Mouse (Mus musculus) urinary bladder, postnatal 36 days (tissue): ENCODE results near the gene Lax1.
"Not testable (repeated sequence)": the region's sequence is repeated elsewhere in the genome, so short reads cannot be mapped to it uniquely, and the experiment has no call there.

ENCODE experiments used
- DNase-seq, 2 experiments: peaks; one replicate each; pipeline ENCODE4 v3.0.0; 2022; ENCODE audit warnings: low spot score in 2 of 2, mixed read lengths in 1 of 2

Lax1 gene

DNA sequence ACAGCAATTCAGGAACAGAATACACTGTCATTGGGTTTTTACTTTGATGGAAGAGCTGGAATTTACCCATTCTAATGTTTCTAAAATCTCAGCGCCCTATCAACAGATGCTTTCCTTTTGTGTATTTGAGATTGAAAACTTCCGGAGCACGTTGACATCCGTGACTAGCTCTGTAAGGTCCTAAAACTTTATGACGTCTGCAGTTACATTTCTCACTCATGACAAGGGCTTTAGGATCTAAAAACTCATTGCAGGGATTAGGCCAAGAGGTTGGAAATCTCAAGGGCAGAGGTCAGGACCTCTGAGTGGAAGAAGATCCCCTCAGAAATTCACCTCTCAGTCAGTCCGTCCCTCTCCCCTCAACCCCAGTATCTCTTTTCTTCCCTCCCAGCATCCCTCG, 1.6 kb downstream of the Lax1 start:
- DNase-seq, result no peak

DNA sequence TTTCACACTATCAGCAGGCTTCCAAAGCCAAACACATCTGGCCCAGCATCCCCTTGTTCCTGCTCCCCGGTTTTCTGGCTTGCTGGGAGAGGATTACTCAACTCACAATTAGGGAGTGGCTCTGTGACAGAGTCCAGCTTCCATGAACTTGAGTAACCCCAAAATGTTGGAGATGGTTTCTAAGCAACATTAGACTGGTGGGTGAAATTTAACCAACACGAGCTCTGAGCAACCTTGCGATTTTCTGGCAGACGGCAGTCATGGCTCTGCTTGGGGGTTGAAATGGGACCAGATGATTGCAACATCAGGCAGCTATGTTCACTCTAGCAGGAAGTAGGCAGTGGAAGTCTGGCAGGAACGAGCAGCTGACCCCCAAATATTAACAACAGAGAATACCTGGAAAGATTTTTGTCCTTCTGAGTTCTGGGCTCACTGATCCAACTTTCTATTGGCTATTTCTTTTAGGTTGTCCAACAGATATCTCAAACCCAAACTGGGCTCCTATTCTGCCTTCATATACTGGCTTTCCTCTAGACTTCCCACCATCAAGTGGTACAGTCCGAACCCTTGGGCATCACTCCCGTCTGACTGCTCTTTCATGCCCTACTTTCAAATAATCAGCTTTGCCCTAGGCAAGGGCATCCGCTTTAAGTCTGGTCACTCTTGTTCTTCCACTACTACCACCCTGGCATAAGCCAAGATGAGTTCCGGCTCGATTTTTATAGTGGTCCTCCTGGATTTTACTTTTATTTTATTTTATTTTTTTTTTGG, 4.0 kb downstream of the Lax1 start:
- peak; percentile 63 to 78 for DNase-seq

DNA sequence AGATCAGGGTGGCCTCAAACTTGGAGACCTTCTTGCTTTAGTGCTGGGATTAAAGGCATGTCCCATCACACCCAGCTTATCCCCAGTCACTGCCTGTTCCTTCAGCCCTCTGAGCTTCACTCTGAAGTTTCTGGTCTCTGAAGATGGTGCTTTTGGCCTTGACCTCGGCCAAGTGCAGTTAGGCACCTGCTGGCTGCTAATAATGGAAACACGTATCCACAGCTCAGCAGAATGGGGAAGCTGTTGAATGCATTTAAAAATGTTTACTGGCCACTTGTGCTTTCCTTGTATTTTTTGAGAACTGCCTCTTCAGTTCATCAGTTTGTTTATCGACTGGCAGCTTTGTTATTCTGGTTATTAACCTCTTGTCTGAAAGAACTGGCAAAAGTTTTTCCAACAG, 18.1 kb downstream of the Lax1 start:
- no peak for DNase-seq

DNA sequence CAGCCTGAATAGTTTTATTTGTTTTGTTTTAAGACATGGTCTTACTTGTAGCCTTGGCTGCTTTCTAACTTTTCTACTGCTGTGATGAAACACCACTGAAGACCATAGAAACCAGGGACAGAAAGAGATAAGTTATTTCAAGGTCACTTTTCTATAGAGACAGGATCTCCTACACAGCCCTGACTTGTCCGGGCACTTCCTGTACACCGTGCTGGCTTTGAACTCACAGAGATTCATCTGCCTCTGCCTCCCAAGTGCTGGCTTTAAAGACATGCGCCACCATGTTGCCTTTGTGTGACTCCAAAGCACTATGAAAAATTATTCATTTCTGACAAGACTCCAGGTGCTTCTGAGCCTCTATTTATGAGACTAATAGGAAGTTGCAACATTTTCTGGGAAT, 18.6 kb downstream of the Lax1 start:
- DNase-seq, result no peak

DNA sequence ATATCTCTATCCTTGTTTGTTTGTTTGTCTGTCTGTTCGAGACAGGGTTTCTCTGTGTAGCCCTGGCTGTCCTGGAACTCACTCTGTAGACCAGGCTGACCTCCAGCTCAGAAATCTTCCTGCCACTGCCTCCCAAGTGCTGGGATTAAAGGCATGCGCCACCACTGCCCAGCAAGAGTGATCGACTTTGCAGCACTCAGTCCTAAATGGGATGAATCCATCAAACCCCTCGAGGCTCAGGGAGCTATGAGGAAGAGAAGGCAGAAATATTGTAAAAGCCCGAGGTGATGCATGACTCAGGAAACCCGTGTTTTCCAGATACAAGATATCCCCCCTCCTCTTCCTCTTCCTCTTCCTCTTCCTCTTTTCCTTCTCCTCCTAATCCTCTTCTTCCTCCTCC, 19.1 kb downstream of the Lax1 start:
- DNase-seq, result no peak

DNA sequence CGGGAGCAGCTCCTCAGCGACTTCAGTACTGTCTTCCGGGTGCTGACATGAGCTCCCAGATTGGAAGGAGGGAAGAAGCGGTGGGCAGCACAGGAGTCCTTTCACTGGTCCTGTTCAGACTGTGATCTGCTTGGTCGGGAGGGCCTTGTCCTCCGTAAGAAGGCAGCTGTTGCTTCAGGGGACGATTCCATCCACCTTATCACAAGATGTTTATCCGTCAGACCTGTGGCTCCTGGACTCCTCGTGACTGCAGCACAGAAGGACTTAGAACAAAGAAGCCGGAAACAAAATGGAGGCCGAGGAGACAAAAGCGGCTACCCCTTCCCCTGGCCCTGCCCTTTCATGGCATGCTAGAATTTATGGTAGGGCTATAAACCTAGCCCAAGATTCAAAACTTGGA, 19.7 kb downstream of the Lax1 start:
- no peak for DNase-seq

DNA sequence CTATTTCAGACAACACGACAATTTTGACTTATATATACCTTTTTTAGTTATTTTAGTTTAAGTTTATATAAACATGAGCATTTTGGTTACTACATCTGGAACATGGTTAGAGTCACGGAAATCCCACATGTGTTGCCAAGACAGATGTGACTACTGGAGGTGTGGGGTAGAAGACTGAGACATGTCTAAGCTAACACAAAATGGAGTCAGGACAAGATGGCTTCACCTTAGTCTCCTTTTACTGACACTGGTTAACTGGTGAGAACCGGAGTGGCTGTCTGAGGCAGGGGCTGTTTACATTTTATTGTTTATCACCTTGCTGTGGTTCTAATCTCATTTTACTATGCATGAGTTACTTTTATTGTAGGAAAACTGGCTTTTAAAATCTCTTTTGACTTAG, 21.3 kb downstream of the Lax1 start:
- DNase-seq, result no peak

DNA sequence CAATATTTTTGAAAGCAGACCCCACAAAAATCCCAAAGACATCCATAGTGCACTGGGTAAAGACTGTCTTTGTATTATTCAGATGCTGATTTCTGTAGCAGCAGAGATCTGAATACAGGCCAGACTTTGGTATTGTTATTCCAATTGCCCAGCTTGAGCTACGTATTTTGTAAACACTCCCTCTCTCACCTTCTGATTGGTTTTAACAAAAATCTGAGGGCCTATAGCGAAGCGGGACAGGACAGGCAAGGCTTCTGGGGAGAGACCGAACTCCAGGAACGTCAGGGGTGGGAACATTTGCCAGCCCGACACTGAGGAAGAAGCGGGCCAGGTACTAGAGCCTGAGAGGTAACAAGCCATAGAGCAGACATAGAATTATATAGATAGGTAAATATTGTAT, 22.2 kb downstream of the Lax1 start:
- no peak for DNase-seq

DNA sequence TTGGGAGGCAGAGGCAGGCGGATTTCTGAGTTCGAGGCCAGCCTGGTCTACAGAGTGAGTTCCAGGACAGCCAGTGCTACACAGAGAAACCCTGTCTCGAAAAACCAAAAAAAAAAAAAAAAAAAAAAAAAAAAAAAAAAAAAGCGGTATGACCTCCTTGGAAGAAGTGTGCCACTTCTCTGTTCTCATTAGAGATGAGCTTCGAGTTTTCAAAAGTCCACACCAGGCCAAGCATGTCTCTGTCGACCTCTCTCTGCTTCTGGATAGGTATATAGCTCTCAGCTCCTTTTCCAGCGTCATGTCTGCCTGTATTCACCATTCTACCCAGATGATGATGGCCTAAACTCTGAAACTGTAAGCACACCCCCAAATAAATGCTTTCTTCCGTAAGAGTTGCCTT, 24.2 kb downstream of the Lax1 start:
- DNase-seq, result not testable (repeated sequence)

DNA sequence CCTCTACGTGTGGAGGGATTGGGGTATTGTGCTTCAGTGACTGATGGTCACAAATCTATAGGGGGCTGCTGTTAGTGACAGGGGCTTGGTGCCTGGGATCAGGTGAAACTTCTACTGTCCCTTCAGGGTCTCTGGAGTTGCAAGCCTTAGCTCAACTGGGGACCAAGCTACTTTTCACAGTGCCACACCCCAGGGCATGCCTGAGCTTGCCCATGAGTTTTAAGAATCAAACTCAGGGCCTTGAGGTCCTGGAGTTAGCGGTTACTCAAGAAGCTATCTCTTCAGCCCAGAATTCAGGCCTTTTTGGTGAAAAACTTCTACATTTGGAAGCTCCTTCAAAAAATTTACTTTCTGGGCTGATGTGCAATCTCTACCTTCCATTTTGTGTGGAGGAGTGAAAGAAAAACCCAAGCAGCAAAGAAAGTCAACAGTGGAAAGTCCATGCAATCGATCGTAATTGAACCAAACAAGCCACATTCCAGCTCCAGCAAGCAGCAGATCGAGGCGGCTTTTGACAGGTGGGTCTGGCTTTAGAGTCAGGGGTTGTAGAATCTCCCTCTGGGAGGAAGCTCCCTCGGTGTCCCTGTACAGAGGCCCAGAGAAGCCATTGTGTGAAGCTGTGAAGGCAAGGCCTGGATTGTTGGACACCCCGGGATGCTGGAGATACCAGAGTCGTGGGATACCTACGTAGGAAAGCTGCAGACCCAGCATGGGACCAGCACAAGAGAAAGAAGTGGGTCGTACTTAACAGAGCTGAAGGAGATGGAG, 25.5 kb downstream of the Lax1 start:
- no peak for DNase-seq

DNA sequence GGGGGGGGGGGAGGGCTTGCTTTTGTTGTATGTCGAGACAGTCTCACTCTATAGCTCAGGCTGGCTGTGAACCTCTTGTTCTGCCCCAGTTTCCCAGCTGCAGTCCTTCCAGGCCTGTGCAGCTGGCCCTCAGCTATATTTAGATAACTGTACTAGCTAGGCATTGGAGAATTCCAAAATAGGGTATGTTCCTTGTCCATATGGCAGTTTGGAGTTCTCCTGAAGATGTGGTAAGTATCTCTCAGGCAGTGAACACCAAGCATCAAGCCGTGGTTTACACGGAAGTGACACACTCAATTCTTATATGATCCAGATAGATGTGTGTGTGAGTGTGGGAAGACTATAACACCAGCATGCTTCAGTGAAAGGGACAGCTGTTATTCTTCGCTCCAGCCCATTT, 26.5 kb downstream of the Lax1 start:
- no peak for DNase-seq

DNA sequence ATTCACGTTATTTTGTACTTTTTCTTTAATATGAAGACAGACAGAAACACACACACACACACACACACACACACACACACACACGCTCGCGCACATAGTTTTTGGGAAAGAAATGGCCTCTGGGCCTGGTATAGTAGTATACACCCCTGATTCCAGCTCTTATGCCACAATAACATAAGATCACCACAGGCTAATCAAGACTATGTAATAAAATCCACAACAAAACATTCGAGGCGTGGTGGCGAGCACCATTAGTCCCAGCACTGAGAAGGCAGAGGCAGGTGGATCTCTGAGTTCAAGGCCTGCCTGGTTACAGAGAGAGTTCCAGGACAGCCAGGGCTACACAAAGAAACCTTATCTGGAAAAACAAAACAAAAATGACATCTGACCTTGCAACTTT, 27.0 kb downstream of the Lax1 start:
- no peak for DNase-seq

DNA sequence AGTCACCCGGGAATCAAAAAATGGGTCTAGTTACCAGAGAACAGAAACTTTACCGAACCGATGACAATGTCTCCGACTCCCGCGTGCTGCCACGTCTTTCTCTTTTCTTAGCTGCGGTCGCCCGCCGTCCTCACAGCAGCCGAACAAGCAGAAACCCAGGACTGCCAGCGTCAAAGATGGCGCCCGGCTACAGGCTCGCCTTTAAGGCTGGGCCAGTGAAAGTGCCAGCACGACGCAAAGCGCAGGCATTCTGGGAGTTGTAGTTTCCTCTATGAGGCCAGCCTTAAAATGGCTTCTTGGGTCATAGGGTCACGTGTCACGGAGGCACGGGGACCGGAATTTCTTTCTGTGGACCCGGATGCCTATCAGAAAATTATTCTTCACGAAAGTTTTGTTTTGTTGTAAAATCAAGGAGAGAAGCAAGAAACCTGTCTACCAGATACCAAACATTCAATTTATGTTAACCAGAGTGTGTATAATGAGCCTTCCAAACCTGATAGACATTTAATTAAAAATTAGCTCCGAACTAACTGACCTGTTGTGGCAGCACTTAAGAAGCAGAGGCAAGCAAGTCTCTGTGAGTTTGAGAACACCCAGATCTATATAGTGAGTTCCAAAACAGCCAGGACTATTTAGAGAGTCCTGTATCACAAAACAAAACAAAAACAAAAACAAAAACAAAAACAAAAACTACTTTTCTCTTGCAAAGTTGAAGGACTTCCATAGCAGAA, 28.5 kb downstream of the Lax1 start, which contains the start of gene Gm38394:
Gene Gm38394, minus strand, starts transcription at position 116 of the 731 bp plus-strand sequence.
- DNase-seq, result peak; percentile 85 to 91

DNA sequence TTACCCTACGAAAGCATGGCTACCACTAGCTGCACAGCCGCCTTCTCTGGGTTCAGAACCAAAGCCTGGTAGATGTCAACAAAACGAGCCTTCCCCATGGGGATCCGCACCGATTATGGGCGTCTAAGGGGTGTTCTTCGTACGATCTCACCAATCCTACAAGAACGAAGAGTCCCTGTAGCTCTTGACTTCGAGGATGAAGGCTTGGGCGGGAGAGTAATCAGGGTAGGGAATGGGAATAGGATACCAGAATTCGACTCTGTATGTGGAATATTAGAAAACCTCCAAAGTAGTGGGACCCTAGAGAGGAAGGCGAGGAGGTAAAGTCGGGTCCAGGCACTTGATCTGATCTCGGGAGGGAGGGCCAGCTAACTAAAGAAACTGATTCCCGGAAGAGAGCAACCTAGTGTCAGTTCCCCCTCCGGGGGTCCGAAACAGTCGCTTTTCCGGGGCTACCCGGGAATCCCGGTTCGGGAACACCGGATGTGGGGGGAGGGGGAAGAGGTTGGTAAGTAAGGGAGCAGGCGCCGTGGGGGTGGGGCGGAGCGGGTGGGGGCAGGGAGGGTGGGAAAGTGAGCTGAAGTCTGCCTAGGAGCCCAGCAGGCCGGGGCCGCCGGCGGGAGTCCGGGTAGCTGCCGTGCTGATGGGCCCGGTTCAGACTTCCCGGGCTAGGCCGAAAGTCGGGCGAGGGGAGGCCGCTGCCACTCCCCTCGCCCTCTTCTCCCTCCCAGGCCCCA, 29.3 kb downstream of the Lax1 start, which contains the start of gene Zbed6:
Gene Zbed6, minus strand, starts transcription at position 420 of the 737 bp plus-strand sequence.
- peak; percentile 57 to 59 for DNase-seq

DNA sequence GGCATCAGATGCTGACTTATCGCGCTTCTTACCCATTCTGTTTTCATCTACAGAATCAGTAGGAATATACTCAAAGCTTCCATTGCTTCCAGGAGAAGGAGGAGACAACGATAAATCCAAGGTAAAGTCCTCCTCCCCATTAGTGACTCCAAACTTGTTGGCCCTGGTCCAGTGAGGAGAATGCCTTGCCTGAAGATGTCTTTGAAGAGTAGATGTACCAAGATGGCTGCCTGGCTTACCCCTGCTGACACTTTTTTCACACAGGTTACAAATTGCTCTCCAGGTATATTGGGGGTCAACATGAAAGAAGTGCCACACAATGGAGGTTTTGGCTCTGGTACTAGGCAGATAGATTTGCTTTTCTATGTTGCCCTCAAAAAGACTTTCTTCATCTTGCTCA, 31.0 kb downstream of the Lax1 start:
- DNase-seq, result no peak

DNA sequence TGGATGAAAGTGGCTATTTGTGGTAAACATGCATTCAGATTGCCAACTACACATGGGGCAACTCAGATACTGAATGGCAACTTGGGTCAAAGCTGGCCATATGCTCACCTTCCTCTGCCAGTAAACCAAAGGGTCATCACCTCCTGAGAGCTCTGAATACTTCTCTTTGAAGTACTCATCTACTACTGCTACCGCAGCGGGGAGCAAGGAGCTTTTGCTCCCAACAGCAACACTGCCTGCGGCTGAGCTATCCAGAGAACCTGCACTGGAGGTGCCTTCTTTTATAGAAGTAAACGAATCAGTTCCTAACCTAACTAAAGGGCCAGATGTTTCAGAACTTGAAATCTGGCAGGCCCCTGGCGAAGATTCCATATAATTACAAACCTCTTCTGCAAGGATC, 33.1 kb downstream of the Lax1 start:
- DNase-seq, result no peak

DNA sequence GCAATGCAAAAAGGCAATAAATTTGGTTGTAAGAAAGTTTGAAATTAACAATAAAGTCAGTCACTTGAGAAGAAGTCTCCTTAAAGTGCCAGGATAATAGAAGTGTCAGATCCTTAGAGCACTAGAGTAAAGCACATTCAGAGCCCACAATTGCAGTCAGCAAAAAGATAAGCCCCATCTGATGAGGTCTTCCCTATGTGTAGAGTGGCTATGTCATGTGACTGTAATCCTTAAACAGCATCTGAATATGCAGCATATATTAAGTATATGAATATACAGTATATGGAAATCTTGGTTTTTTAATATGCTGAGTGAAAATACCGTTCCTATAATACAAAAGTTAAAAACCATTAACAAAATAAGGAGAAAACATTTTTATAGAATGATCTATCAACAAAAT, 36.9 kb downstream of the Lax1 start:
- no peak for DNase-seq

DNA sequence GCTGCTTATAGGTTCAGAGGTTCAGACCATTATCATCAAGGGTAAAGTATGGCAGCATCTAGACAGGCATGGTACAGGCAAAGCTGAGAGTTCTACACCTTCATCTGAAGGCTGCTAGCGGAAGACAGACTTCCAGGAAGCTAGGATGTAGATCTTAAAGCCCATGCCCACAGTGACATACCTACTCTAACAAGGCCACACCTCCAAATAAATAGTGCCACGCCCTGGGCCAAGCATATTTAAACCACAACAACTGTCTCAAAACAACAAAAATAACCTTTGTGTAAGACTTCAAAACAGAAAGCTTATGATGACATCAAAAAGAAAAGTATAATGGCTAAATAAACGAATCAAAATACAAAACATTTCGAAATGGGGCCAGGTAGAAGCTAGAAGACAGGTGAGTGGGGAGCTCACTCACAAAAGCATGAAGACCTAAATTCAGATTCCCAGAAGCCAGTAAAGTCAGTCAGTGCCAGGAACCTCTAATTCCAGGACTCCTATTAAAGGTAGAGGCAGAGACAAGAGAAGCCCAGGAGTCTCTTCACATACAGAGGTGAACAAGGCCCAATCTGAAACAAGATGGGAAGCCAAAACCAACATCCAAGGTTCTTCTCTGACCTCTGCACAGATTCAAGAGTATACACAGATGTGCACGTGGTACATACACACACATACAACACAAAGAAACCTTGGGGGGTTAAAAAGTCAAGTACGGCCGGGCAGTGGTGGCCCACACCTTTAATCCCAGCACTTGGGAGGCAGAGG, 39.4 kb downstream of the Lax1 start:
- DNase-seq, result no peak

DNA sequence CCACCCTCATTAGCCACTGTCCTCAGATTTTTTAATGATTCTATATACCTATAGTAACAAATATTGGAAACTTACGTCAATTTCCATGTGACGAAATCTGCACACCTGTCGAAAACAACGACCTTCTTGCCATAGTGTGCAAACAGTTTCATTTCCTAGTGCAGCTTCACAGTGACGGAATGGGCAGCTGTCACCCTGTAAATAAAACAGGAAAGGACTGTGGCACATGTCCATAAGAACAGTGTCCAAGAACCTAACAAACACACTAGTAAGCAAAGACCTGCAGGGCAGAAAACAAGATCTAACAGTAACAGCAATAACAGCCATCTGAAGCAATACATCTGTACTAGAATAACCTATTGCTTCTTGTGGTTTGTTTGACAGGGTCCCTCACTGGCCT, 44.3 kb downstream of the Lax1 start:
- DNase-seq, result no peak

DNA sequence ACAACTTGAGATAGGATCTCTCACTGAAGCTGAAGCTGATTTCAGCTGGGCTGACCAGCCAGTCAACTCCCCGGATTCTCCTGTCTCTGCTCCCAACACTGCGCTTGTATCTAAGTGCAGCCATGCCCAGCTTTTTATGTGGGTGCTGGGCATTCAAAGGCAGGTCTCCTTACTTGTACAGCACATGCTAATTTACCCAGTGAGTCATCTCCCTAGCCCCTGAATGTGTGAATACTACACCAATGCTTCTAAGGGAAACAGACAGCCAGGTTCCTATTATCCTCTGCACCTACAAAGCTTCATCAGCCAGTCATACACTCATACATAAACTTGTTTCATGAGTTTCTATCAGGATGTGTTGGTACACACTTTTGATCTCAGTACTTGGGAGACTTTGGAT, 48.7 kb downstream of the Lax1 start:
- DNase-seq, result no peak

DNA sequence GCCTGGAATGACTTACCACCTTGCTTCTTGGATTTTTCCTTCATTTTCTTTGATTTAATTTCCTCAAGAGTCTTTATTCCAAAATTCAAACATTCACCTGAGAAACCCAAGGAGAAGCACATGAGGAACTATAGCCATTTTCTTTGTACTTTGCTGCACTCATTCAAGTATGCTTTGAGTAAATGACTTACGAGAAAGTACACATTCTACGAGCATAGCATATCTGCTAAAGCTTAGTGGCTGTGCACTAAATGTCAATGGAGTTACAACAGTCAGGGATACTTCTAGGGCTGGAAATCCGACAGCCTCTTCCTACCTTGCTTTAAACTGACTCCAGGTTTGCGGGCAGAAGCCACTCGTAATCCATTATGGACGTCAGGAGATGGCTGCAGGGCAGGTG, 51.4 kb downstream of the Lax1 start:
- no peak for DNase-seq
